Mouse (Mus musculus): Measurements from ENCODE around the gene Gm20521.

- TF ChIP-seq GATA1 (IDR thresholded peaks at IDR 0.05; ENCODE audit: borderline replicate concordance, low read length) (no peak), CTCF (IDR thresholded peaks at IDR 0.05; ENCODE audit: low read depth, low read length) (no peak), POLR2AphosphoS5 (IDR thresholded peaks at IDR 0.05; ENCODE audit: insufficient replicate concordance, low read depth, low read length) (no peak)
These were observed 42.4 kb downstream of the Gm20521 start, which contains the start of gene Efs for GRCm38 (mm10) chr14:54925349-54926342.
